Mouse (Mus musculus) A20 (cell line): ENCODE results near the gene Repin1.
A peak's percentile ranks its signal among the peaks of the same experiment; 100 is the strongest.

ENCODE experiments used
- DNase-seq: peaks from one replicate; pipeline ENCODE4 v3.0.0-alpha.2; 2011; ENCODE audit warnings: low read depth, low spot score

Gene Repin1

DNA sequence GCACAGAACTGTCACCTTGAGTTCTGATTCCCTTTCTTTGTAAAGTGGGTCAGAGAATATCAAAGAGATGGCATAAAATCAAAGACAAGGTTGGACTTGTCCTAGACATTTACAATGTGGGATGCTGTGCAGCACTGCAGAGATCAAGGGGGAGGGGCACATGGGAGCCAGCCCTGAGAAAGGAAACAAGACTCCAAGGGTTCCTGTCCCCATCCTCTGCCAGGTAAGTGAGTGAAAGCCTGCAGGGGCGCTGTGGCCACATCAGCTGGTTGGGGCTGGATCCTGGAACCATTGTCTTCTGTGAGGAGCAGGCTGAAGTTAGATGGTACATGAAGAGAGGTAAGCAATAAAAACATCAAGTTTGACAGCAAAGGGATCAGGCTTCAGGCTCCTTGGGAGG lies 29.8 kb downstream of the Repin1 start:
- DNase-seq = no peak

DNA sequence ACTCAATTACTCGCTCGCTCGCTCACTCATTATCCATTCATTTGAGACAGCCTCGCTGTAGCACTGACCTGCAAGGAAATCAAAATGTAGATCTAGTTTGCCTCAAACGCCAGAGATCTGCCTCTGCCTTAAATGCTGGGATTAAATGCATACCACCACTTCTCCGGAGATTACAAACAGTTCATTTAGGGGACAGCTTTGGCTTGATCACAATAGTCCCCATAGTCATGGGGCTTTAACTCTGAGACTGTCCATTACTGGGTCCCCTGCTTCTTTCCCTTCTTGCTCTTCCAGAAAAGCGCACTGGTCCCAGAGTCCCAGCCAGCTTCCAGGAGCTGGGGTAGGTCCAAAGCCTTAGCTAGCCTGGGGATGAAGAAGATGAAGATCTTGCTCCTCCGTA lies 32.8 kb downstream of the Repin1 start, which contains the start of gene AI854703:
Gene AI854703, plus strand, starts transcription at position 301 of the 400 bp plus-strand sequence.
- no peak for DNase-seq

- DNase-seq = peak; percentile 72
Measured at GRCm38 (mm10) chr6:48626984-48627383, 33.3 kb downstream of the Repin1 start.

- DNase-seq = no peak
Measured at GRCm38 (mm10) chr6:48627511-48627924, 33.8 kb downstream of the Repin1 start.

DNA sequence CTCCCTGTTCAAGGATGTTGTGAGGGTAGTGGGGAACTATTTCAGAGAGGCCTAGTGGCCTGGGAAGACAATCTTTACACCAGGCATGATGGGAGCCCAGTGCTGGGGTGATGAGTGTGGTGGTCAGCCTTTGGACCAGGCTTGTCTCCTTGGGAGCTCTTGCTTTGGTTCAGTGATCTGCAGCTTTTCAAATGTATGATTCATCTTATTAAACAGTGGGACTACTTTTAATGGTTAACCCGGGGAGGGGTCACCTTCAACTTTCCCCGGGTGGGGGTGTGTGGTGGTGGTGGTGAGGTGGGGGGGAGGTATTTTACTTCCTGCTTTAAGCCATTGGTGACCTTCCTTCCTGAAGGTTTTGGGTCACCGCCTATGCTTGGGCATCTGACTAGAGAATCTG lies 34.7 kb downstream of the Repin1 start:
- DNase-seq = no peak

DNA sequence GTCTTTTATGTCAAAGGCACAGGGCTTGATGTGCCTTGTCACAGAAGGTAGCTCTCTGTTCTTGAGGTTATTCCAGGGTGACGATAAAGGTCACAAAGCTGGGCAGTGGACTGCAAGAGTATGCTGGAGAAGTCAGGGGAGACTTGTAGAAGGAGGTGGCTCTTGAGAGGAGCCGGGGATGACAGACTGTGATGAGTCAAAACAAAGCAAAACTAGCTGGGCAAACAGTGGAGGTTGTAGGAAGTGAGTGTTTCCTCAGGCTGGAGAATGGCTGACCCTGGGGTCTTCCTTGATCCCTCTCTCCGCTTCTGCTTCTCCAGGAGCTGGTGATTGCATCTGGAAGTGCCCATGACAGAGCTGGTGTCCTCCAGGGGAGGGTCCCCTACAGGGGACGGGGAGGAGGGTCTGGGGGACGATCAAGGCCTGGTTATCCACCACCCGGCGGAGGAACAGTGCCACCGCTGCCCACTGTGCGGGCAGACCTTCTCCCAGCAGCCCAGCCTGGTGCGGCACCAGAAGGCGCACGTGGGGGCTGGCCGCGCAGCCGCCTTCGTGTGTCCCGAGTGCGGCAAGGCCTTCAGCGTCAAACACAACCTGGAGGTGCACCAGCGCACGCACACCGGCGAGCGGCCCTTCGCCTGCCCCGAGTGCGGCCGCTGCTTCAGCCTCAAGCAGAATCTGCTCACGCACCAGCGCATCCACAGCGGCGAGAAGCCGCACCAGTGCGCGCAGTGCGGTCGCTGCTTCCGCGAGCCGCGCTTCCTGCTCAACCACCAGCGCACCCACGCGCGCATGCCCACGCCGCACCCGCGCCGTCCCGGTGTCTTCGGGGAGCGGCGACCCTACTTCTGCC lies 35.4 kb downstream of the Repin1 start:
- no peak for DNase-seq

GRCm38 (mm10) chr6:48629661-48630034 lies 36.0 kb downstream of the Repin1 start:
- DNase-seq = no peak

DNA sequence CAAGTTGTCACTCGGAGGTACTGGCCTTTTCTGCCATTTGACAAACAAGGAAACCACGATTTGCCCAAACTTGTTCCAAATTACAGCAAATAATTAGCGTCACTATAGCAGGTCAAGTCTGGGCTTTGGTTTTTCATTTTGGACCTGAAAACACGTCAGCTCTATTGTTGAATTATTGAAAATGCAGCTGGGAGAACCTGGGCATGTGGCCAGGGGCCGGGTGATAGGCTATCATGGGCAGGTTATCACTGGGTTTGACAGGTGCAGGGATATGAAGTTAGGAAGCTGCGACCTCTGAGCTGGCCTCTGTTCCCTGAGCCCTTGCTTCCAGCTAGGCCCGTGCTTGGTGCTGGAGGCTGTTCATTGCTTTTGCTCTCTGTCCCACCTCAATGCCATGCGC lies 37.1 kb downstream of the Repin1 start:
- no peak for DNase-seq

DNA sequence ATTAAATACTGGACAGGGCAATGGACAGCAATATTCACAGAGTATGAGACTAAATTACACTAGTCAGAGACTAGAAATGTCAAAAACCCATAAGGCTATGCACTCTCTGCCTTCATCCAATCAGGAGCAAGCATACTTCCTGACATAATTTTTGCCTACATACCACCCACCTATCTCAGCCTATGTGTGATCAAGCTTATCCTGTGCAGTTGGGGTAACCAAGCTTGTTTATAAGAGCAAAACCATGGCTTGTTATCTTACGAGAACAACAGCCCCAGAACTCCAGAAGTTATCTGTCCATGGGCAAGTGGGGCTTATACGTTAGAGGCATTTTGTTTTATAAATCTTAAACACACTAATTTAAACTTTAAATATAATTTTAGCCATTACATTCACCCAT lies 41.4 kb downstream of the Repin1 start:
- no peak for DNase-seq

GRCm38 (mm10) chr6:48636515-48636914 lies 42.8 kb downstream of the Repin1 start:
- DNase-seq = no peak

DNA sequence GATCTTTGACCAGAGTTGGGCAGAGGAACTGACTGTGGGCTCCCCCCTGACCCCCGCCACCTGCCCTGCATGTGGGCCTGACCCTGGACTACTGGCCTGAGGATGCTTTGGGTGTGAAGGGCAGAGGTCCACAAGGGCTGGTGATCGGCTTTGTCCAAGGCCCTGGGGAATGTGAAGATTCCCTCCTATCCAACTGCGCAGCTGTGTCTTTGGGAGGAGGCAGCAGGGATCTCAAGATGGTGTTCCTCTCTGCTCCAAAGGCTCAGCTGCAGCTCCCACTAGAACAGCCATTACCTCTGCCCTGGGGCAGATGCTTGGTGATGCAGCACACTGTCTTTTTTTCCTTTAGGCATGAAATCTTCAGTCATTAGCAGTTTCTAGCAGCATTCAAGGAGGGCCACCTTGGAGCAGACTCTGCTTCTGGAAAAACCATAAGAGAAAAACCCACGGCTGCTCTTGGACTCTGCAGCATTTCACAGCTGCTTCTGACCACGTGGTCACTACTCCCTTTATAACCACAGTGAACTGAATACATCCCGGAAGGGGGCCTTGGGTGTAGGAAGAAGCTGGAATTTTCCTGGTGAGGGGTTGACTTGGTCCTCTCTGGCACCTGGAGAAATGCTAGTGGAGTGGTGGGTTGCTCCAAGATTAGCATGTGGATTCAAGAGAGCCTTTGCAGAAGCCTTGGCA lies 44.3 kb downstream of the Repin1 start:
- no peak for DNase-seq

DNA sequence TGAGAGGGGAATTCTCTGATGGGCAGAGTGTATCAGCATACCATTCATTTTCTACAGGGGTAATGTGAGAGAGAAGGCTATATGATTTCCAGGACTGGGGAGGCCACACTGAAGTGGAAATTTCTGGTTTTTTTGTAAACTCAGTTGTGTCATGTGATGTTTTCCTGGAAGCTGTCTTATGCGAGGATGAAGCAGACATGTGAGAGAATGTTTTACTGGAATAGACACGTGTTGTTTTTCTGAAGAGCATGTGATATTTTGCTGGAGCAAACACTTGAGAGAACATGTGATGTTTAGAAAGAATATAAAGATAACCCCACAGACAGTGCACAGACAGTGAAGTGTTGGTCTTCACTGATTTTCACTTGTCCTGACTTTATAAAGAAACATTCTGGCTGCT lies 44.9 kb downstream of the Repin1 start:
- DNase-seq = no peak

DNA sequence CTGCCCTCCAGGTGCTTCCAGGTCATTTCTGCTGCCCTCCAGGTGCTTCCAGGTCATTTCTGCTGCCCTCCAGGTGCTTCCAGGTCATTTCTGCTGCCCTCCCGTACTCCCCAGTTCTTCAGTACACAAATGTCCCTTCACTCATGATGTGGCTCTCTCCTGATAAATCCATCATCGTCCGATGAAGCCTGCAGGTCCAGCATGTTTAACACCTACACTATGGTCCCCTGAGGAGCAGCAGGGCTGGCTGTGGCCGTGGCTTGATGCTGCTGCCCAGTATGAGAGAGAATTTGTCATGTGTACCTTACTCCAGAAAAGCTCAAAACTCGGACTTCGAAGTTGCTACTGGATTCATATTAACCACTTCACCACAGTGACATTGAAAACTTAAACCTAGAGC lies 47.7 kb downstream of the Repin1 start:
- DNase-seq = no peak

DNA sequence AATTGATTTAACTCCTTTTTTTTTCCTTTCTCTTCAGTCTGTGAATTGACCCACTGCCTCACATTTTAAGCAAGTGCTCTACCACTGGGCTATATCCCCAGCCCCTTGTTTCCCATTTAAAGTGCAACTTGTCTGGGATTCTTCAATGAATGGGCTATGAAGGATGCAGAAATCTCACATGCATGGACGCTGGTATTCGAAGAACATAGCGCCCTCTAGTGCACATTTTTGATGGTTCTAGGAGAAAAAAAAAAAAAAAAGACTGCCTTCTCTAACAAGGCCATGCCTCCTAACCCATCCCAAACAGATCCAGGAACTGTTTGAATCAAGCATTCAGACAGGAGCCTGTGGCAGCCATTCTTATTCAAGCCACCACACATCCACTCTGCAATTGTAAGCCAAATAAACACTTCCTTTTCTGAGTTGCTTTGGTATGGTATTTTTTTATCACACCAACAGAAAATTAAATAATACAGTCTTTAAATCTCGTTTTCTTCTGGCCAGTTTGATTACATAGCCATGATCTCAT lies 49.1 kb downstream of the Repin1 start:
- peak; percentile 65 for DNase-seq

DNA sequence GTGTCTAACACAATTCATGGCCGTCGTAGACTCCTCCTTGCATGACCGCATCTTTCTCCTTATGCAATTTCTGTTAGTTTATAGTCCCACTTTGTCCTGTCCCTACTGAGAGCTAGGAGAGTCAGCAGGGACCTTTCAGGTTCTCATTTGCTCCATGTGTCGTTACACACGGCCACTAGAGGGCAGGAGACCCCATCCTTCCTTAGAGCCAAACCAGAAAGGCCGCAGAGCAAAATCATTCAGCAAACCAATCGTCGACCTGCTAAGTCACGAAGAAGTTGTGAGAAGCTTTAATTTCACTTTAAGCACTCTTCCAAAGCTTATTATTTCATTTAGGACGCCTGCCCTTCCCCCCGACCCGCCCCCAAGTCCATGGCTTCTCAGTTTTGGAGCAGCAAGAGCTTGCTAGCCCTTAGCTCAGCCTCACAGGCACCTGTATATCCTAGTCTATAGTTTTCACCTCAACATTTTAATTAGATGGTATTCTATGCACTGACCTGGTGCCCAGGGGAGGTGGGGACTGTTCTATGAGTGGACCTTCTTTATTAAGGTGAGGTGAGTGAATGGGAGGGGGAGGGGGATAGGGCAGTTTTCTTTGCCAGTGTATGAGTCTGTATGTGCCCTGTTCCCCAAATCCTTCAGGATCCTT lies 52.1 kb downstream of the Repin1 start:
- DNase-seq = peak; percentile 84

- no peak for DNase-seq
Measured at GRCm38 (mm10) chr6:48646309-48646690, 52.6 kb downstream of the Repin1 start.

DNA sequence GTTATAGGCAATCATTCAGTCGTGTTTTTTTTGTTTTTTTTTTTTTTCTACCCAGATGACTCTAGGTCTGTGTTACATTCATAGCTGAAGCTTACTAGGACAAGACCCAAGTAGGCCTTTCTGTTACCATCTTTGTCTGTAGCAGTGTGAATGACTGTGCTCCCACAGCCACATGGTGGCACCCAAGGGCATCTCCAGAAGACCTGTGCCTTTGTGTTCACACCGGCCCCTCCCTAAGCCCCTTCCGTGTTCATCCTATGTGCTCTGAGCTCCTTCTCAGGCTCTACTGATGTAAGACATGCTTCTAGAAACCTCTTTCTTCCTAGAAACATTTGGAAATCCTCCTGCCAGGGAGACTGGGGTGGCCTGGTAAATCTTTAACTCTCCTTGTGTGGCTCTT lies 53.3 kb downstream of the Repin1 start, which contains the start of gene Gimap8:
Gene Gimap8, plus strand, starts transcription at position 240 of the 400 bp plus-strand sequence.
- DNase-seq = peak; percentile 87

GRCm38 (mm10) chr6:48647611-48648010 lies 53.9 kb downstream of the Repin1 start:
- no peak for DNase-seq
